Mouse (Mus musculus) kidney, embryonic 16.5 days (tissue): Measurements from ENCODE around the gene Gm44503. TPM values are rescaled to one million over a fixed set of nuclear protein-coding genes. Genes with fewer than 3 reads are reported as not detected.

Experiments used
- ATAC-seq: fragments of 200-750 bp; cut with Nextera tagmentation; 2 replicates; pipeline ENCODE4 v1.8.0; 2017; ENCODE audit warnings: moderate TSS enrichment; ENCODE audit not compliant: low FRiP score, low TSS enrichment
- H3K27ac ChIP-seq: fragments of 300-500 bp; sonication (generic); 2 replicates; pipeline ENCODE4 v1.5.1; 2014; ENCODE audit warnings: low read length
- H3K27me3 ChIP-seq: fragments of 300-500 bp; sonication (generic); 2 replicates; pipeline ENCODE4 v1.6.1; 2014; ENCODE audit warnings: low read length, control low read depth, mixed read lengths; ENCODE audit not compliant: insufficient read depth
- H3K36me3 ChIP-seq: fragments of 300-500 bp; sonication (generic); 2 replicates; pipeline ENCODE4 v1.6.1; 2014; ENCODE audit warnings: low read length, control low read depth, mixed read lengths; ENCODE audit not compliant: insufficient read depth
- H3K4me1 ChIP-seq: fragments of 300-500 bp; sonication (generic); 2 replicates; pipeline ENCODE4 v1.6.1; 2014; ENCODE audit warnings: low read length, control low read depth, mixed read lengths; ENCODE audit not compliant: insufficient read depth
- H3K4me2 ChIP-seq: fragments of 300-500 bp; sonication (generic); replicated peaks from 2 replicates; pipeline ENCODE4 v1.6.1; 2014; ENCODE audit warnings: low read depth, low read length
- H3K4me3 ChIP-seq: fragments of 300-500 bp; sonication (generic); 2 replicates; pipeline ENCODE4 v1.5.1; 2014; ENCODE audit warnings: mild to moderate bottlenecking, low read length
- H3K9ac ChIP-seq: fragments of 300-500 bp; sonication (generic); replicated peaks from 2 replicates; pipeline ENCODE4 v1.6.1; 2014; ENCODE audit warnings: low read length
- H3K9me3 ChIP-seq: fragments of 300-500 bp; sonication (generic); 2 replicates; pipeline ENCODE4 v1.6.1; 2016; ENCODE audit warnings: low read length, control low read depth
- WGBS: fragments of 180-500 bp; shearing (Covaris S2); extraction: QIAGEN DNeasy Blood & Tissue Kit; methylation state at CpG from one replicate; pipeline ENCODE4 v1.1.7; 2014; 5-methylcytosine and 5-hydroxymethylcytosine counted together
- polyA plus RNA-seq: library from polyadenylated mRNA; unstranded; fragments of >200 nt; fragmentation: Nextera tagmentation; extraction: Ambion mirVana; gene quantifications from 2 replicates; pipeline ENCODE4 v1.2.1, GENCODE M21; 2015

Gene Gm44503
- polyA plus RNA-seq, 1 experiment from 2014 or later = not detected

GRCm38 (mm10) chr9:73044146-73045079, 85.8 kb downstream of the Gm44503 start, which contains the start of gene Rab27a:
Gene Rab27a, plus strand, starts transcription at chr9:73044854.
- Histone ChIP-seq H3K27ac (no peak within 1 kb of the TSS), H3K4me2 (peak within 1 kb of the TSS; percentile 90), H3K4me3 (peak within 1 kb of the TSS; percentile 55), H3K4me1 (peaks cover 14% of the 10 kb centered on the region), H3K9me3 (no peaks in the 10 kb centered on the region), H3K9ac (peak within 1 kb of the TSS; percentile 70), H3K27me3 (no peaks in the 10 kb centered on the region), H3K36me3 (no peaks in the 10 kb centered on the region)
- ATAC-seq = peak; percentile 72
- 1% methylated on average over 41 of the region's 41 CpGs for WGBS

GRCm38 (mm10) chr9:73045204-73045603, 86.6 kb downstream of the Gm44503 start:
- Histone ChIP-seq H3K9ac (peak overlapping the region; percentile 70), H3K9me3 (no peaks in the 10 kb centered on the region), H3K27ac (no peak overlapping the region), H3K36me3 (no peaks in the 10 kb centered on the region), H3K27me3 (no peaks in the 10 kb centered on the region), H3K4me2 (peak overlapping the region; percentile 90), H3K4me3 (peak overlapping the region; percentile 55), H3K4me1 (peaks cover 11% of the 10 kb centered on the region)
- ATAC-seq = no peak
- 6% methylated on average over 7 of the region's 7 CpGs for WGBS

- Histone ChIP-seq H3K27ac (no peak overlapping the region), H3K4me2 (peak overlapping the region; percentile 90), H3K4me3 (no peak overlapping the region; the same call in 1 of the 2 replicates), H3K36me3 (no peaks in the 10 kb centered on the region), H3K9ac (no peak overlapping the region), H3K9me3 (no peaks in the 10 kb centered on the region), H3K4me1 (peaks cover 7% of the 10 kb centered on the region; the same call in 1 of the 2 replicates), H3K27me3 (no peaks in the 10 kb centered on the region)
- 64% methylated on average over 10 of the region's 10 CpGs for WGBS
- ATAC-seq = no peak
Observed at GRCm38 (mm10) chr9:73045711-73046110, 87.1 kb downstream of the Gm44503 start.

- no peak for ATAC-seq
- Histone ChIP-seq H3K27ac (no peak overlapping the region), H3K4me1 (peaks cover 7% of the 10 kb centered on the region; the same call in 1 of the 2 replicates), H3K9me3 (no peaks in the 10 kb centered on the region), H3K9ac (no peak overlapping the region), H3K4me2 (no peak overlapping the region), H3K4me3 (no peak overlapping the region), H3K36me3 (no peaks in the 10 kb centered on the region), H3K27me3 (no peaks in the 10 kb centered on the region)
- WGBS = 93% methylated on average over 2 of the region's 2 CpGs
Observed at GRCm38 (mm10) chr9:73047906-73048305, 89.3 kb downstream of the Gm44503 start.

- Histone ChIP-seq H3K9me3 (no peaks in the 10 kb centered on the region), H3K27me3 (no peaks in the 10 kb centered on the region), H3K4me3 (no peak overlapping the region), H3K4me1 (peaks cover 7% of the 10 kb centered on the region; the same call in 1 of the 2 replicates), H3K4me2 (no peak overlapping the region), H3K9ac (no peak overlapping the region), H3K36me3 (no peaks in the 10 kb centered on the region), H3K27ac (no peak overlapping the region)
- 22% methylated on average over 4 of the region's 4 CpGs for WGBS
- no peak for ATAC-seq
Observed at GRCm38 (mm10) chr9:73048927-73049326, 90.3 kb downstream of the Gm44503 start.

- no peak overlapping the region for H3K4me2 ChIP-seq
- no peaks in the 10 kb centered on the region for H3K9me3 ChIP-seq
- no peaks in the 10 kb centered on the region for H3K36me3 ChIP-seq
- H3K27ac ChIP-seq = no peak overlapping the region
- H3K4me1 ChIP-seq = no peaks in the 10 kb centered on the region
- no peak for ATAC-seq
- WGBS = 61% methylated on average over 5 of the region's 5 CpGs
- H3K27me3 ChIP-seq = no peaks in the 10 kb centered on the region
- no peak overlapping the region for H3K9ac ChIP-seq
- H3K4me3 ChIP-seq = no peak overlapping the region
Observed at GRCm38 (mm10) chr9:73049833-73050232, 91.2 kb downstream of the Gm44503 start.

GRCm38 (mm10) chr9:73050606-73051005, 92.0 kb downstream of the Gm44503 start:
- no peaks in the 10 kb centered on the region for H3K36me3 ChIP-seq
- H3K4me1 ChIP-seq = 0 out of 2 replicates have a peak, but pooled peaks cover 5% of the 10 kb centered on the region
- no peaks in the 10 kb centered on the region for H3K9me3 ChIP-seq
- WGBS = 62% methylated on average over 8 of the region's 8 CpGs
- H3K4me3 ChIP-seq = no peak overlapping the region
- H3K4me2 ChIP-seq = no peak overlapping the region
- H3K27ac ChIP-seq = no peak overlapping the region
- no peak overlapping the region for H3K9ac ChIP-seq
- no peaks in the 10 kb centered on the region for H3K27me3 ChIP-seq
- ATAC-seq = no peak

GRCm38 (mm10) chr9:73055441-73055911, 96.8 kb downstream of the Gm44503 start:
- Histone ChIP-seq H3K4me3 (no peak overlapping the region), H3K36me3 (no peaks in the 10 kb centered on the region), H3K4me1 (0 out of 2 replicates have a peak, but pooled peaks cover 6% of the 10 kb centered on the region), H3K27ac (0 out of 2 replicates have a peak overlapping the region, but pooled peaks have one; percentile 17), H3K4me2 (no peak overlapping the region), H3K9me3 (no peaks in the 10 kb centered on the region), H3K27me3 (no peaks in the 10 kb centered on the region), H3K9ac (no peak overlapping the region; the same call in 1 of the 2 replicates)
- WGBS = 48% methylated on average over 10 of the region's 10 CpGs
- ATAC-seq = no peak

- 91% methylated on average over 4 of the region's 4 CpGs for WGBS
Observed at GRCm38 (mm10) chr9:73059224-73059623, 100.6 kb downstream of the Gm44503 start.

More at GRCm38 (mm10) chr9:73059224-73059623, 100.6 kb downstream of the Gm44503 start:
- no peak overlapping the region for H3K27ac ChIP-seq
- no peak overlapping the region for H3K4me2 ChIP-seq
- H3K4me1 ChIP-seq = peaks cover 16% of the 10 kb centered on the region
- H3K9ac ChIP-seq = no peak overlapping the region
- H3K9me3 ChIP-seq = no peaks in the 10 kb centered on the region
- no peak for ATAC-seq
- H3K36me3 ChIP-seq = no peaks in the 10 kb centered on the region
- no peak overlapping the region for H3K4me3 ChIP-seq
- H3K27me3 ChIP-seq = no peaks in the 10 kb centered on the region
